Mouse (Mus musculus): ENCODE data around the gene Cntnap2. TPM values are rescaled to one million over a fixed set of nuclear protein-coding genes. Genes with fewer than 3 reads are reported as not detected.

Gene Cntnap2
- polyA plus RNA-seq, 1 experiment from 2014 or later = 99.3 TPM

GRCm38 (mm10) chr6:47241379-47241778, 2182.2 kb downstream of the Cntnap2 start:
- Histone ChIP-seq H3K9ac (replicated peaks; ENCODE audit: low read depth, low read length) (no peak overlapping the region), H3K4me2 (ENCODE audit: low read depth, low read length) (no peak overlapping the region), H3K9me3 (ENCODE audit: control insufficient read depth, low read length) (no peaks in the 10 kb centered on the region), H3K4me3 (ENCODE audit: low read depth, low read length) (no peak overlapping the region), H3K27me3 (ENCODE audit: control insufficient read depth, insufficient read depth, low read length) (no peaks in the 10 kb centered on the region), H3K27ac (ENCODE audit: low read depth, low read length) (no peak overlapping the region), H3K36me3 (ENCODE audit: control insufficient read depth, insufficient read depth, low read length) (no peaks in the 10 kb centered on the region), H3K4me1 (ENCODE audit: control insufficient read depth, insufficient read depth, low read length) (peaks cover 11% of the 10 kb centered on the region)
- ATAC-seq (ENCODE audit: low read depth) = no peak

- peak; percentile 92 for ATAC-seq (ENCODE audit: low read depth)
- 15% methylated on average over 6 of the region's 6 CpGs for WGBS
- H3K36me3 ChIP-seq (ENCODE audit: control insufficient read depth, insufficient read depth, low read length) = no peaks in the 10 kb centered on the region
- no peaks in the 10 kb centered on the region for H3K9me3 ChIP-seq (ENCODE audit: control insufficient read depth, low read length)
- H3K27me3 ChIP-seq (ENCODE audit: control insufficient read depth, insufficient read depth, low read length) = no peaks in the 10 kb centered on the region
- H3K4me3 ChIP-seq (ENCODE audit: low read depth, low read length) = peak overlapping the region; percentile 37
- peak overlapping the region; percentile 40 for H3K4me2 ChIP-seq (ENCODE audit: low read depth, low read length)
- H3K4me1 ChIP-seq (ENCODE audit: control insufficient read depth, insufficient read depth, low read length) = peaks cover 11% of the 10 kb centered on the region
- H3K9ac ChIP-seq (replicated peaks; ENCODE audit: low read depth, low read length) = peak overlapping the region; percentile 47
- peak overlapping the region; percentile 75 for H3K27ac ChIP-seq (ENCODE audit: low read depth, low read length)
These were observed 2184.9 kb downstream of the Cntnap2 start for GRCm38 (mm10) chr6:47243863-47244606.

GRCm38 (mm10) chr6:47244642-47245041, 2185.5 kb downstream of the Cntnap2 start:
- WGBS = 9% methylated on average over 7 of the region's 7 CpGs
- H3K27ac ChIP-seq (ENCODE audit: low read depth, low read length) = peak overlapping the region; percentile 75

GRCm38 (mm10) chr6:47255270-47255669, 2196.1 kb downstream of the Cntnap2 start:
- H3K36me3 ChIP-seq (ENCODE audit: control insufficient read depth, insufficient read depth, low read length) = no peaks in the 10 kb centered on the region
- no peak overlapping the region for H3K9ac ChIP-seq (replicated peaks; ENCODE audit: low read depth, low read length)
- no peak for ATAC-seq (ENCODE audit: low read depth)
- H3K27ac ChIP-seq (ENCODE audit: low read depth, low read length) = no peak overlapping the region
- WGBS = 90% methylated on average over 2 of the region's 2 CpGs
- peaks cover 7% of the 10 kb centered on the region for H3K4me1 ChIP-seq (ENCODE audit: control insufficient read depth, insufficient read depth, low read length)
- H3K27me3 ChIP-seq (ENCODE audit: control insufficient read depth, insufficient read depth, low read length) = no peaks in the 10 kb centered on the region
- no peak overlapping the region for H3K4me2 ChIP-seq (ENCODE audit: low read depth, low read length)
- no peaks in the 10 kb centered on the region for H3K9me3 ChIP-seq (ENCODE audit: control insufficient read depth, low read length)
- H3K4me3 ChIP-seq (ENCODE audit: low read depth, low read length) = no peak overlapping the region

More at GRCm38 (mm10) chr6:47244642-47245041, 2185.5 kb downstream of the Cntnap2 start:
- Histone ChIP-seq H3K4me3 (ENCODE audit: low read depth, low read length) (peak overlapping the region; percentile 37), H3K4me2 (ENCODE audit: low read depth, low read length) (peak overlapping the region; percentile 40), H3K36me3 (ENCODE audit: control insufficient read depth, insufficient read depth, low read length) (no peaks in the 10 kb centered on the region), H3K9ac (replicated peaks; ENCODE audit: low read depth, low read length) (peak overlapping the region; percentile 47), H3K27me3 (ENCODE audit: control insufficient read depth, insufficient read depth, low read length) (no peaks in the 10 kb centered on the region), H3K9me3 (ENCODE audit: control insufficient read depth, low read length) (no peaks in the 10 kb centered on the region), H3K4me1 (ENCODE audit: control insufficient read depth, insufficient read depth, low read length) (peaks cover 5% of the 10 kb centered on the region; the same call in 1 of the 2 replicates)
- ATAC-seq (ENCODE audit: low read depth) = peak; percentile 85

- no peaks in the 10 kb centered on the region for H3K9me3 ChIP-seq (ENCODE audit: control insufficient read depth, low read length)
- H3K4me3 ChIP-seq (ENCODE audit: low read depth, low read length) = no peak overlapping the region
- no peak overlapping the region for H3K27ac ChIP-seq (ENCODE audit: low read depth, low read length)
- no peak overlapping the region for H3K4me2 ChIP-seq (ENCODE audit: low read depth, low read length)
- H3K4me1 ChIP-seq (ENCODE audit: control insufficient read depth, insufficient read depth, low read length) = peaks cover 7% of the 10 kb centered on the region
- ATAC-seq (ENCODE audit: low read depth) = no peak
- no peaks in the 10 kb centered on the region for H3K36me3 ChIP-seq (ENCODE audit: control insufficient read depth, insufficient read depth, low read length)
- H3K9ac ChIP-seq (replicated peaks; ENCODE audit: low read depth, low read length) = no peak overlapping the region
- WGBS = 79% methylated on average over 4 of the region's 4 CpGs
- no peaks in the 10 kb centered on the region for H3K27me3 ChIP-seq (ENCODE audit: control insufficient read depth, insufficient read depth, low read length)
These were observed 2197.2 kb downstream of the Cntnap2 start for GRCm38 (mm10) chr6:47256227-47256887.

- Histone ChIP-seq H3K27ac (ENCODE audit: low read depth, low read length) (no peak overlapping the region; the same call in 1 of the 2 replicates), H3K4me3 (ENCODE audit: low read depth, low read length) (no peak overlapping the region), H3K36me3 (ENCODE audit: control insufficient read depth, insufficient read depth, low read length) (no peaks in the 10 kb centered on the region), H3K27me3 (ENCODE audit: control insufficient read depth, insufficient read depth, low read length) (no peaks in the 10 kb centered on the region), H3K9ac (replicated peaks; ENCODE audit: low read depth, low read length) (no peak overlapping the region), H3K4me1 (ENCODE audit: control insufficient read depth, insufficient read depth, low read length) (peaks cover 7% of the 10 kb centered on the region), H3K9me3 (ENCODE audit: control insufficient read depth, low read length) (no peaks in the 10 kb centered on the region), H3K4me2 (ENCODE audit: low read depth, low read length) (no peak overlapping the region)
- WGBS = 36% methylated on average over 3 of the region's 3 CpGs
- ATAC-seq (ENCODE audit: low read depth) = no peak
These were observed 2197.9 kb downstream of the Cntnap2 start for GRCm38 (mm10) chr6:47256918-47257506.

- Histone ChIP-seq H3K27me3 (ENCODE audit: control insufficient read depth, insufficient read depth, low read length) (no peaks in the 10 kb centered on the region), H3K36me3 (ENCODE audit: control insufficient read depth, insufficient read depth, low read length) (no peaks in the 10 kb centered on the region), H3K4me1 (ENCODE audit: control insufficient read depth, insufficient read depth, low read length) (peaks cover 7% of the 10 kb centered on the region), H3K27ac (ENCODE audit: low read depth, low read length) (peak overlapping the region; percentile 44), H3K4me2 (ENCODE audit: low read depth, low read length) (no peak overlapping the region), H3K9ac (replicated peaks; ENCODE audit: low read depth, low read length) (no peak overlapping the region), H3K4me3 (ENCODE audit: low read depth, low read length) (no peak overlapping the region), H3K9me3 (ENCODE audit: control insufficient read depth, low read length) (no peaks in the 10 kb centered on the region)
- peak; percentile 74 for ATAC-seq (ENCODE audit: low read depth)
- WGBS = 6% methylated on average over 3 of the region's 3 CpGs
These were observed 2200.5 kb downstream of the Cntnap2 start for GRCm38 (mm10) chr6:47259626-47260114.

GRCm38 (mm10) chr6:47267236-47267635, 2208.1 kb downstream of the Cntnap2 start:
- no peaks in the 10 kb centered on the region for H3K27me3 ChIP-seq (ENCODE audit: control insufficient read depth, insufficient read depth, low read length)
- H3K9me3 ChIP-seq (ENCODE audit: control insufficient read depth, low read length) = no peaks in the 10 kb centered on the region
- WGBS = 59% methylated on average over 3 of the region's 3 CpGs
- H3K9ac ChIP-seq (replicated peaks; ENCODE audit: low read depth, low read length) = no peak overlapping the region
- H3K36me3 ChIP-seq (ENCODE audit: control insufficient read depth, insufficient read depth, low read length) = no peaks in the 10 kb centered on the region
- no peak overlapping the region for H3K27ac ChIP-seq (ENCODE audit: low read depth, low read length)
- H3K4me3 ChIP-seq (ENCODE audit: low read depth, low read length) = no peak overlapping the region
- ATAC-seq (ENCODE audit: low read depth) = peak; percentile 38; the same call in 1 of the 2 replicates
- H3K4me1 ChIP-seq (ENCODE audit: control insufficient read depth, insufficient read depth, low read length) = no peaks in the 10 kb centered on the region
- H3K4me2 ChIP-seq (ENCODE audit: low read depth, low read length) = no peak overlapping the region

- Histone ChIP-seq H3K27me3 (ENCODE audit: control insufficient read depth, insufficient read depth, low read length) (no peaks in the 10 kb centered on the region), H3K27ac (ENCODE audit: low read depth, low read length) (no peak overlapping the region), H3K9ac (replicated peaks; ENCODE audit: low read depth, low read length) (no peak overlapping the region), H3K4me1 (ENCODE audit: control insufficient read depth, insufficient read depth, low read length) (no peaks in the 10 kb centered on the region), H3K4me3 (ENCODE audit: low read depth, low read length) (no peak overlapping the region), H3K36me3 (ENCODE audit: control insufficient read depth, insufficient read depth, low read length) (no peaks in the 10 kb centered on the region), H3K9me3 (ENCODE audit: control insufficient read depth, low read length) (no peaks in the 10 kb centered on the region), H3K4me2 (ENCODE audit: low read depth, low read length) (no peak overlapping the region)
- WGBS = 84% methylated on average over 3 of the region's 3 CpGs
- no peak for ATAC-seq (ENCODE audit: low read depth)
These were observed 2210.3 kb downstream of the Cntnap2 start for GRCm38 (mm10) chr6:47269455-47269854.

All from neural tube, embryonic 14.5 days (tissue).